Comparison of ENCODE assay signal across 11 mouse cellular contexts in the genomic region with DNA sequence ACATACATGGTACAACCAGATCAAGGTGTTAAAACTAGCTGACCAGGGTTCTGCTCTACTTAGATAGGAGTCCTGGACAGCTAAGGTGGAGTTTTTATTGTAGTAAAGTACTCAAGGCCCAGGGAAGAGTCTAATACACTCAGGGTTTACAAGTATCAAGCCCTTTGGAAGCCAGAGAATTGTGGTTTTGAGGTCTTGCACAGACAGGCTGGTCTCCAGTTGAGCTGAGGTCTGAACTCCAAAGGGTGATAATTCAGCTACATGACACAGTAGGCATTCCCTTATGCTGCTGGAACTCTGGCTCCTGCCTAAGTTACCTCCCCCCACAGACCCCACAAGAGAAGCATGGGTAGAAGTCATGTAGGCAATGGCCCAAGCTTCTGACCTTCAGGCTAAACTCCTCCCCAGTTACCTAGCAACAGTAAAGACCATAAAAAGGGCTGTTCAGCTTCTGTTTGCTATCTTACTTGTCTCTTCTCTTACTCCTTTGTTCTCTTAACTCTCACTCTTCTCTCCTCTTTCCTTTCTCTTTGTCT. TPM values are rescaled to one million over a fixed set of nuclear protein-coding genes. Genes with fewer than 3 reads are reported as not detected.
DNase-seq lines count a peak whose midpoint lies in the region; ATAC-seq and TF ChIP-seq lines count a peak whose summit lies in the region.
"Not testable (repeated sequence)": the region's sequence is repeated elsewhere in the genome, so short reads cannot be mapped to it uniquely, and the experiment has no call there.
"Had no signal": no experiment of that assay in that cellular context is flagged by ENCODE, and none has a peak within 500 bp of the region (broad histone marks: within the 10 kb centered on the region; RNA-seq: fewer than 3 reads in every experiment).

No protein-coding gene starts in this region.

- not testable (repeated sequence) for H3K27me3 ChIP-seq in CH12.LX (replicated peaks); liver, postnatal 0 days (ENCODE audit: insufficient read depth, low read length); myocyte (ENCODE audit: control insufficient read depth, insufficient read depth, insufficient read length)

- H3K79me2 ChIP-seq in CH12.LX (replicated peaks; ENCODE audit: control insufficient read depth, extremely low read depth, insufficient read depth, poor library complexity, severe bottlenecking) = not testable (repeated sequence)
- H3K79me2 ChIP-seq in myocyte (ENCODE audit: control insufficient read depth, insufficient read depth) = peaks cover 21% of the 10 kb centered on the region

- ATAC-seq in liver, postnatal 0 days = not testable (repeated sequence)

- TF ChIP-seq CTCF in CH12.LX (conservative IDR thresholded peaks at IDR 0.05 in 1 of 2, IDR thresholded peaks at IDR 0.05 in 1 of 2; ENCODE audit: low read depth in 2 of 2, low read length in 2 of 2); bone marrow macrophage, adult 2 months (IDR thresholded peaks at IDR 0.05; ENCODE audit: low read depth, low read length); embryonic fibroblast, embryonic 13.5 days (IDR thresholded peaks at IDR 0.05; ENCODE audit: borderline replicate concordance, insufficient read depth, low read length); liver, postnatal 0 days (IDR thresholded peaks at IDR 0.05; ENCODE audit: low read depth): not testable (repeated sequence)

- TF ChIP-seq POLR2A in CH12.LX (IDR thresholded peaks at IDR 0.05; ENCODE audit: low read depth, low read length); bone marrow macrophage, adult 2 months (IDR thresholded peaks at IDR 0.05; ENCODE audit: borderline replicate concordance, low read depth, low read length); embryonic fibroblast, embryonic 13.5 days (IDR thresholded peaks at IDR 0.05; ENCODE audit: low read depth, low read length); myocyte (IDR thresholded peaks at IDR 0.05; ENCODE audit: insufficient read length, low read depth): not testable (repeated sequence)

- peak overlapping the region; percentile 1; the same call in 1 of the 2 replicates for H3K27ac ChIP-seq in CH12.LX (ENCODE audit: insufficient read depth, low read depth)
- peak overlapping the region; percentile 15 for H3K27ac ChIP-seq in bone marrow macrophage, adult 2 months (ENCODE audit: insufficient read depth, low read depth, low read length)
- H3K27ac ChIP-seq in embryonic fibroblast, embryonic 13.5 days (ENCODE audit: insufficient read depth, low read length) = peak overlapping the region; percentile 94
- H3K27ac ChIP-seq in liver, postnatal 0 days (ENCODE audit: low read depth) = 0 out of 2 replicates have a peak overlapping the region, but pooled peaks have one; percentile 34

- not testable (repeated sequence) for TF ChIP-seq RAD21 in CH12.LX (IDR thresholded peaks at IDR 0.05; ENCODE audit: low read depth, low read length)

- not testable (repeated sequence) for H3K4me3 ChIP-seq in CH12.LX (replicated peaks in 1 of 3; ENCODE audit: low read depth in 2 of 3, low read length in 2 of 3, poor library complexity in 1 of 3); bone marrow macrophage, adult 2 months (ENCODE audit: insufficient read depth, low read length); embryonic fibroblast, embryonic 13.5 days (ENCODE audit: insufficient read depth, low read length); liver, postnatal 0 days (ENCODE audit: low read depth, low read length)
- peak overlapping the region; percentile 29 for H3K4me3 ChIP-seq in myocyte

- H3K9me3 ChIP-seq in CH12.LX (replicated peaks; ENCODE audit: low read length); liver, postnatal 0 days (ENCODE audit: low read length): not testable (repeated sequence)

- peak; percentile 8 for DNase-seq in 416B (ENCODE audit: low read depth)
- not testable (repeated sequence) for DNase-seq in CH12.LX (ENCODE audit: extremely low read depth); liver, postnatal 0 days
- peak; percentile 89 for DNase-seq in heart, adult 11 months

- peak overlapping the region; percentile 89; the same call in 1 of the 2 replicates for H3K4me2 ChIP-seq in CH12.LX (ENCODE audit: insufficient read depth, low read depth, poor library complexity, severe bottlenecking)
- H3K4me2 ChIP-seq in liver, postnatal 0 days (ENCODE audit: low read depth, low read length) = not testable (repeated sequence)
- H3K4me2 ChIP-seq in myocyte (ENCODE audit: low read depth) = peak overlapping the region; percentile 70

- peak overlapping the region; percentile 71 for H3K9ac ChIP-seq in CH12.LX (ENCODE audit: insufficient read depth, low read depth)
- not testable (repeated sequence) for H3K9ac ChIP-seq in liver, postnatal 0 days (replicated peaks)

- H3K4me1 ChIP-seq in CH12.LX (ENCODE audit: control insufficient read depth in 1 of 2, insufficient read depth in 2 of 2); bone marrow macrophage, adult 2 months (ENCODE audit: control insufficient read depth, insufficient read depth, low read length); embryonic fibroblast, embryonic 13.5 days (ENCODE audit: control insufficient read depth, insufficient read depth, low read length); liver, postnatal 0 days (ENCODE audit: insufficient read depth): not testable (repeated sequence)

- dilution Hi-C loops in CH12.LX (cut with MboI; ENCODE audit: extremely low pct_ligation_motif_present, extremely low pct_unique_long_range_greater_than_20kb, low sequenced_read_pairs) = not testable (repeated sequence)

- in situ Hi-C loops in CH12.LX (cut with MboI; ENCODE audit: low pct_ligation_motif_present, low pct_unique_long_range_greater_than_20kb, low sequenced_read_pairs) = not testable (repeated sequence)

- not testable (repeated sequence) for TF ChIP-seq EP300 in CH12.LX (IDR thresholded peaks at IDR 0.05; ENCODE audit: low read length); liver, postnatal 0 days (IDR thresholded peaks at IDR 0.05; ENCODE audit: low read depth)

- H3K36me3 ChIP-seq in CH12.LX (replicated peaks in 1 of 2; ENCODE audit: control insufficient read depth in 1 of 2, insufficient read depth in 1 of 2, low read length in 1 of 2); liver, postnatal 0 days (replicated peaks; ENCODE audit: insufficient read depth, low read length); myocyte (ENCODE audit: control insufficient read depth, insufficient read depth): not testable (repeated sequence)

- not testable (repeated sequence) for H3ac ChIP-seq in myocyte (ENCODE audit: control insufficient read depth, insufficient read length)

RNA-seq across cellular contexts. Expression of gene Ifi211, which starts 0.5 kb away (rescaled TPM):
- 57.8 and 89.1 TPM in 2 replicates for total RNA-seq in CH12.LX (2012; rRNA removed)
- total RNA-seq in CH12.LX (2014; rRNA removed) = 114 and 130 TPM in 2 replicates
- 66.6 and 67.9 TPM in 2 replicates for polyA plus RNA-seq in CH12.LX (2012; ENCODE audit: insufficient read length, low read depth)
- polyA plus RNA-seq in bone marrow macrophage, adult 2 months (2012; ENCODE audit: insufficient read depth, insufficient read length, missing spikeins) = 104 and 108 TPM in 2 replicates
- 27.4 TPM in 2 replicates for polyA plus RNA-seq in embryonic fibroblast, embryonic 13.5 days (2011; ENCODE audit: insufficient read length, low read depth, missing spikeins)
- polyA plus RNA-seq in liver, postnatal 0 days (2015; fragmentation: Nextera tagmentation; extraction: Ambion mirVana) = 3.7 and 4.6 TPM in 2 replicates
- 1.9 TPM for polyA plus RNA-seq in myocyte (2012; fragmentation: generic; extraction: Trizol)
- total RNA-seq: MEL had no signal
- polyA plus RNA-seq: erythroblast, embryonic 14.5 days had no signal

RNA-seq across cellular contexts. Expression of gene Mndal, which starts 29.0 kb away (rescaled TPM):
- 56.8 and 57.9 TPM in 2 replicates for total RNA-seq in CH12.LX (2012; rRNA removed)
- total RNA-seq in CH12.LX (2014; rRNA removed) = 107 and 153 TPM in 2 replicates
- polyA plus RNA-seq in CH12.LX (2012; ENCODE audit: insufficient read length, low read depth) = 175 and 183 TPM in 2 replicates
- polyA plus RNA-seq in bone marrow macrophage, adult 2 months (2012; ENCODE audit: insufficient read depth, insufficient read length, missing spikeins) = 395 and 406 TPM in 2 replicates
- polyA plus RNA-seq in embryonic fibroblast, embryonic 13.5 days (2011; ENCODE audit: insufficient read length, low read depth, missing spikeins) = 3.7 and 8.8 TPM in 2 replicates
- 11.6 and 13.2 TPM in 2 replicates for polyA plus RNA-seq in liver, postnatal 0 days (2015; fragmentation: Nextera tagmentation; extraction: Ambion mirVana)
- polyA plus RNA-seq in myocyte (2012; fragmentation: generic; extraction: Trizol) = 2.3 TPM
- total RNA-seq: MEL had no signal
- polyA plus RNA-seq: embryonic facial prominence, embryonic 10.5 days; erythroblast, embryonic 14.5 days had no signal

RNA-seq across cellular contexts. Expression of gene Ifi203, which starts 29.1 kb away (rescaled TPM):
- total RNA-seq in CH12.LX (2012; rRNA removed) = 13.3 and 14.2 TPM in 2 replicates
- total RNA-seq in CH12.LX (2014; rRNA removed) = 27.5 and 35.8 TPM in 2 replicates
- polyA plus RNA-seq in CH12.LX (2012; ENCODE audit: insufficient read length, low read depth) = 33.0 and 36.5 TPM in 2 replicates
- polyA plus RNA-seq in bone marrow macrophage, adult 2 months (2012; ENCODE audit: insufficient read depth, insufficient read length, missing spikeins) = 165 and 170 TPM in 2 replicates
- polyA plus RNA-seq in embryonic fibroblast, embryonic 13.5 days (2011; ENCODE audit: insufficient read length, low read depth, missing spikeins) = 5.0 and 9.6 TPM in 2 replicates
- polyA plus RNA-seq in liver, postnatal 0 days (2015; fragmentation: Nextera tagmentation; extraction: Ambion mirVana) = 6.6 and 8.4 TPM in 2 replicates
- 3.3 TPM for polyA plus RNA-seq in myocyte (2012; fragmentation: generic; extraction: Trizol)
- polyA plus RNA-seq: embryonic facial prominence, embryonic 10.5 days; erythroblast, embryonic 14.5 days; forebrain, embryonic 11.5 days had no signal

Comparison
In these comparisons a context has a peak if more than half of its experiments do, and no peak if none do; other contexts are left out.
1. H3K27ac ChIP-seq: peak in every context shown above with its lines; median percentile 94 in embryonic fibroblast, embryonic 13.5 days; 34 in liver, postnatal 0 days; 15 in bone marrow macrophage, adult 2 months; 1 in CH12.LX.
2. RNA of gene Mndal, which starts 29.0 kb away (polyA plus RNA-seq): 395 to 406 TPM in bone marrow macrophage, adult 2 months and 175 to 183 TPM in CH12.LX; 11.6 to 13.2 TPM in liver, postnatal 0 days, 3.7 to 8.8 TPM in embryonic fibroblast, embryonic 13.5 days and 2.3 TPM in myocyte (single experiment); every median in the first group is over 10 times any median in the second.